Mouse (Mus musculus): Measurements from ENCODE around the gene Taok3. TPM values are rescaled to one million over a fixed set of nuclear protein-coding genes. Genes with fewer than 3 reads are reported as not detected.

Taok3 gene
- total and polyA plus RNA-seq, 3 experiments, result 3.1 to 7.8 (median 6.2) TPM

- Histone ChIP-seq H3K4me3 (peak overlapping the region; percentile 26; the same call in 1 of the 2 replicates), H3K27ac (no peak overlapping the region), H3K79me2 (replicated peaks; ENCODE audit: control insufficient read depth, insufficient read depth, low read length) (no peaks in the 10 kb centered on the region), H3K36me3 (ENCODE audit: control insufficient read depth, insufficient read depth, low read length) (no peaks in the 10 kb centered on the region), H3K27me3 (ENCODE audit: control insufficient read depth, insufficient read depth, low read length) (no peaks in the 10 kb centered on the region), H3K4me1 (ENCODE audit: control insufficient read depth, insufficient read depth, low read length) (peaks cover 1% of the 10 kb centered on the region; the same call in 1 of the 2 replicates), H3K9ac (ENCODE audit: low read depth, low read length) (0 out of 2 replicates have a peak overlapping the region, but pooled peaks have one; percentile 18)
- no peak for TF ChIP-seq POLR2A (IDR thresholded peaks at IDR 0.05; ENCODE audit: insufficient read depth, low read depth, low read length)
- peak; percentile 97; the same call in 1 of the 2 replicates for TF ChIP-seq CTCF (IDR thresholded peaks at IDR 0.05)
- peak; percentile 42; the same call in 1 of the 2 replicates for TF ChIP-seq EP300 (IDR thresholded peaks at IDR 0.05; ENCODE audit: insufficient read depth, low read depth, low read length)
- WGBS, result 13% methylated on average over 11 of the region's 11 CpGs
- DNase-seq, result peak; percentile 72 to 85
- intact Hi-C loops (cut with DNase I), result loop anchor here (1.0 to 5.0 kb wide), 3 partner anchors 101 to 190 kb away; partner anchors contain the start of gene Suds3
Measured at GRCm38 (mm10) chr5:117307699-117308098, 187.8 kb downstream of the Taok3 start.

DNA sequence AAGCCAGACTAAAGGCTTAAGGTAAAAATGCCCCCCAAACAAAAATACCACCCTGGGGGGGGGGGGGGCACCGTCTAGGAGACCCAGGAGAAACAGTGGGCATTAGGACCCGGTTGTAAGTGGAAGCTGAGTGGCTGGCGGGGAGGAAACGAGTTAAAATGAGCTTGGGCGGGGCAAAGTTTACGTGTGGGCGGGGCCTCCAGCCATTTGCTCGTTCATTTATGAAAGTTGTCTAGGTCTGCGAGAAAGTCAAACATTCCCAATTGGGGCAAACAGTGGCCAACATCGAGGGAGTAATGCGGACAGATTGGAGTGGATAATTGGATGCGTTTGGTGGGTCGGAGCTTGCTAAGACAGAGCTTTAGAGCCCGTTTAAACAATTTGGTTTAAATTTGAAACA, 193.5 kb downstream of the Taok3 start:
- no peak overlapping the region for H3K9ac ChIP-seq (ENCODE audit: low read depth, low read length)

GRCm38 (mm10) chr5:117313909-117314308, 194.0 kb downstream of the Taok3 start:
- peaks cover 6% of the 10 kb centered on the region for H3K4me1 ChIP-seq (ENCODE audit: control insufficient read depth, insufficient read depth, low read length)
- 46% methylated on average over 10 of the region's 10 CpGs for WGBS
- no peak for TF ChIP-seq POLR2A (IDR thresholded peaks at IDR 0.05; ENCODE audit: insufficient read depth, low read depth, low read length)
- no peak for TF ChIP-seq CTCF (IDR thresholded peaks at IDR 0.05)
- no peak for TF ChIP-seq EP300 (IDR thresholded peaks at IDR 0.05; ENCODE audit: insufficient read depth, low read depth, low read length)
- no peaks in the 10 kb centered on the region for H3K36me3 ChIP-seq (ENCODE audit: control insufficient read depth, insufficient read depth, low read length)
- no peak overlapping the region for H3K9ac ChIP-seq (ENCODE audit: low read depth, low read length)
- DNase-seq, result no peak
- no peaks in the 10 kb centered on the region for H3K27me3 ChIP-seq (ENCODE audit: control insufficient read depth, insufficient read depth, low read length)
- H3K4me3 ChIP-seq, result no peak overlapping the region
- intact Hi-C loops (cut with DNase I), result no loop called here
- no peak overlapping the region for H3K27ac ChIP-seq
- H3K79me2 ChIP-seq (replicated peaks; ENCODE audit: control insufficient read depth, insufficient read depth, low read length), result no peaks in the 10 kb centered on the region

More for the DNA sequence above, 193.5 kb downstream of the Taok3 start:
- Histone ChIP-seq H3K4me3 (peak overlapping the region; percentile 25; the same call in 1 of the 2 replicates), H3K79me2 (replicated peaks; ENCODE audit: control insufficient read depth, insufficient read depth, low read length) (no peaks in the 10 kb centered on the region), H3K27ac (no peak overlapping the region), H3K36me3 (ENCODE audit: control insufficient read depth, insufficient read depth, low read length) (no peaks in the 10 kb centered on the region), H3K27me3 (ENCODE audit: control insufficient read depth, insufficient read depth, low read length) (no peaks in the 10 kb centered on the region), H3K4me1 (ENCODE audit: control insufficient read depth, insufficient read depth, low read length) (peaks cover 6% of the 10 kb centered on the region)
- TF ChIP-seq EP300 (IDR thresholded peaks at IDR 0.05; ENCODE audit: insufficient read depth, low read depth, low read length), result no peak
- no peak for TF ChIP-seq CTCF (IDR thresholded peaks at IDR 0.05)
- no peak for TF ChIP-seq POLR2A (IDR thresholded peaks at IDR 0.05; ENCODE audit: insufficient read depth, low read depth, low read length)
- DNase-seq, result peak; percentile 68 to 73
- WGBS, result 21% methylated on average over 14 of the region's 14 CpGs
- intact Hi-C loops (cut with DNase I), result no loop called here

DNA sequence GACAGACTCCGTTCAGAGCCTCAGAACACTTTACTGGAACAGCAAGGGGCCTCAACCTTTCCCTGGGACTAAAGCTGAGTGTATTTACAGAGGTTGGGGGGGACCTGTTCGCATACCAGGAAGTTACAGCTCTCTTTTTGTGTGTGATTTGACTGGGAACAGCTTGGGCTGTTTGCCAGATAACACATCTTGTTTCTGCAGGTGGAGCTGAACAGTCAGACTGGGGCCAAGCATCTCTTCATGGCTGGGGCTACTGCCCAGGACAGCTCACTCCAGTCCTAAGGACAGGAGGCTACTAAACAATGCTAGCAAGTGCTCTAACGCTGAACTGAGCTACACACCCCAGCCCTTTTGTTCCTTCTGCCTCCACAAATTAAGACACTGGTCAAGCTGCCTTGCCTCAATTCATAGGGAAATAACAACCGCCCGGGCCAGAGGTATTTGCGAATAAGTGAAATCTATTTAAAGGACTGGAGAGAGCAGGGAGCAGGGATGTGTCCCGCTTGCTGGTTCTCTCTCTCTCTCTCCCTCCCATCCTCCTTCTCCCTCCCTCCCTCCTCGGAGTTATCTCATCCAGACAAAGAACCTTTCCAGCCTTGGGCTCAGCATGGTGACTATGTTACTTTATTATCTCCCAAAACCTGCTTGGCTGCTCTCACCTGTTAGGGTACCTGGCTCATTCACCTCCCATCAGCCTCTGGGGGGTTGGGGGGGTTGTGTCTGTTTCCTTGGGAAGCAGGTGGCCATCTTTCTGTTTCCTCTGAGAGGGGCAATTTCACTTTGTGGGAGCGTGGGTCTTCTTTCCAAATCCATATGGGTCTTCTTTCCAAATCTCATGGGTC, 194.9 kb downstream of the Taok3 start:
- Histone ChIP-seq H3K79me2 (replicated peaks; ENCODE audit: control insufficient read depth, insufficient read depth, low read length) (no peaks in the 10 kb centered on the region), H3K4me3 (no peak overlapping the region), H3K4me1 (ENCODE audit: control insufficient read depth, insufficient read depth, low read length) (peaks cover 6% of the 10 kb centered on the region), H3K27ac (no peak overlapping the region), H3K36me3 (ENCODE audit: control insufficient read depth, insufficient read depth, low read length) (no peaks in the 10 kb centered on the region), H3K9ac (ENCODE audit: low read depth, low read length) (no peak overlapping the region), H3K27me3 (ENCODE audit: control insufficient read depth, insufficient read depth, low read length) (no peaks in the 10 kb centered on the region)
- TF ChIP-seq EP300 (IDR thresholded peaks at IDR 0.05; ENCODE audit: insufficient read depth, low read depth, low read length) (no peak), CTCF (IDR thresholded peaks at IDR 0.05) (no peak), POLR2A (IDR thresholded peaks at IDR 0.05; ENCODE audit: insufficient read depth, low read depth, low read length) (no peak)
- 35% methylated on average over 9 of the region's 9 CpGs for WGBS
- intact Hi-C loops (cut with DNase I), result loop anchor here (5.0 kb wide), 1 partner anchor 72 kb away; the partner anchor contains the start of gene Rfc5
- DNase-seq, result no peak

DNA sequence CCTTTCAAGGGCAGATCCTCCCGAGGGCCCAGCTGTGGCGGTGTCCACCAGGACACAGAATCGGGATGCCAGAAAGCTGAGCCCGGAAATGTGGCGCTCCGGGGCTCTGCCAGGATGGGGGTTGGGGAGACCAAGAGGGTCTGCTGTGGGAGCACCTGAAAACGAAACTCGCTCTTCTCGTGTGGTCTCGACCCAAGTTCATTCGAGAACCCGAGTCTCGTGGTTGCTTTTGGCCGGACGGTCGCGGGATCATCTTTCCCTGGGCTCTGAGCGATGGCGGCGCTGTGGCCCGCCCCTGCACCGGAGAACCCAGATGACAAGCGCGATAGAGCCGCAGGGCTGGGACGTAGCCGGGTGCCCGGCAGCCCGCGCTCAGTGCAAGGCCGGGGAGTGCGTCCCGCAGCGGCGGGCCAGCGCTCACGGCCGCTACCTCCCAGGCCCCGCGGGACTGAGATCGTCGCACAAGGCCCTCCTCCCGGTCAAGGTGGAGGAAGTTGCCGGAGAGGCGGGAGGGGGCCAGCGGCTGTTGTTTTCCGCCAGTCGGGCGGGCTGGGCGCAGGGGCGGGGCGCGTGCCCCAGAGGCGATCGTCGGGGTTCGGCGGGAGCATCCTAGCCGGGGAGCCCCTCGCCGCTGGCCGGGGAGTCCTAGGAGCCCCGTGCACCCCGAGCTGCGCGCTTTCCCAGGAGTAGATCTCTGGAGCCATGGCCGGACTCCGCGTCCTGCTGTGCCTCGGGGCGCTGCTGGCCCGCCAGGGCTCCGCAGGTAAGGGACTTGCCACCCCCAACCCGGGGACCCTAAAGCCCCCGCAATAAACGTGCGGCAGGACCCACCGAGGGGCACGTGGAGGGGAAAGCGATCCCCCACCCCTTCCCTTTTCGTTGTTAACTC, 199.1 kb downstream of the Taok3 start, which contains the start of gene Vsig10:
TSS of gene Vsig10 (plus strand) at position 343 of the 889 bp plus-strand sequence.
- no peaks in the 10 kb centered on the region for H3K27me3 ChIP-seq (ENCODE audit: control insufficient read depth, insufficient read depth, low read length)
- H3K4me1 ChIP-seq (ENCODE audit: control insufficient read depth, insufficient read depth, low read length), result peaks cover 6% of the 10 kb centered on the region
- under 1% methylated on average over 81 of the region's 81 CpGs for WGBS
- peak within 1 kb of the TSS; percentile 88 for H3K9ac ChIP-seq (ENCODE audit: low read depth, low read length)
- H3K79me2 ChIP-seq (replicated peaks; ENCODE audit: control insufficient read depth, insufficient read depth, low read length), result no peaks in the 10 kb centered on the region
- intact Hi-C loops (cut with DNase I), result loop anchor here (2.0 to 5.0 kb wide), 2 partner anchors 38 to 68 kb away; partner anchors contain the start of genes Rfc5 and Wsb2
- H3K36me3 ChIP-seq (ENCODE audit: control insufficient read depth, insufficient read depth, low read length), result no peaks in the 10 kb centered on the region
- peak; percentile 87 to 88 for DNase-seq
- H3K4me3 ChIP-seq, result peak within 1 kb of the TSS; percentile 96
- TF ChIP-seq EP300 (IDR thresholded peaks at IDR 0.05; ENCODE audit: insufficient read depth, low read depth, low read length) (no peak), CTCF (IDR thresholded peaks at IDR 0.05) (peak; percentile 29), POLR2A (IDR thresholded peaks at IDR 0.05; ENCODE audit: insufficient read depth, low read depth, low read length) (peak; percentile 57)
- peak within 1 kb of the TSS; percentile 94 for H3K27ac ChIP-seq
